Mouse (Mus musculus): ENCODE results near the gene Sap30. TPM values are rescaled to one million over a fixed set of nuclear protein-coding genes. Genes with fewer than 3 reads are reported as not detected.

The Sap30 gene
- polyA plus RNA-seq, 1 experiment from 2014 or later, result 24.7 TPM

GRCm38 (mm10) chr8:57486491-57487440 is 894 bp downstream of the Sap30 start:
- peak overlapping the region; percentile 96 for H3K27ac ChIP-seq (ENCODE audit: low read length)
- no peaks in the 10 kb centered on the region for H3K27me3 ChIP-seq (ENCODE audit: control insufficient read depth, insufficient read depth, low read length)
- no peaks in the 10 kb centered on the region for H3K9me3 ChIP-seq (replicated peaks; ENCODE audit: control insufficient read depth, low read length)
- peak; percentile 34 for ATAC-seq (ENCODE audit: insufficient read depth, low FRiP score)
- peak overlapping the region; percentile 89 for H3K4me3 ChIP-seq (replicated peaks; ENCODE audit: low read length)
- peaks cover 9% of the 10 kb centered on the region; the same call in 1 of the 2 replicates for H3K36me3 ChIP-seq (ENCODE audit: control insufficient read depth, insufficient read depth, low read length)
- H3K4me2 ChIP-seq (ENCODE audit: low read depth, low read length), result peak overlapping the region; percentile 94
- under 1% methylated on average over 54 of the region's 54 CpGs for WGBS
- peak overlapping the region; percentile 85 for H3K9ac ChIP-seq (ENCODE audit: low read length)
- peaks cover 12% of the 10 kb centered on the region for H3K4me1 ChIP-seq (ENCODE audit: control insufficient read depth, insufficient read depth, low read length)

- ATAC-seq (ENCODE audit: insufficient read depth, low FRiP score), result no peak
- Histone ChIP-seq H3K4me1 (ENCODE audit: control insufficient read depth, insufficient read depth, low read length) (peaks cover 3% of the 10 kb centered on the region), H3K4me2 (ENCODE audit: low read depth, low read length) (no peak overlapping the region), H3K4me3 (replicated peaks; ENCODE audit: low read length) (no peak overlapping the region), H3K9ac (ENCODE audit: low read length) (no peak overlapping the region), H3K36me3 (ENCODE audit: control insufficient read depth, insufficient read depth, low read length) (peaks cover 10% of the 10 kb centered on the region; the same call in 1 of the 2 replicates), H3K27ac (ENCODE audit: low read length) (no peak overlapping the region), H3K27me3 (ENCODE audit: control insufficient read depth, insufficient read depth, low read length) (no peaks in the 10 kb centered on the region), H3K9me3 (replicated peaks; ENCODE audit: control insufficient read depth, low read length) (no peaks in the 10 kb centered on the region)
- 74% methylated on average over 4 of the region's 4 CpGs for WGBS
These were observed 7.1 kb downstream of the Sap30 start for GRCm38 (mm10) chr8:57480606-57481005.

- no peak for ATAC-seq (ENCODE audit: insufficient read depth, low FRiP score)
- no peaks in the 10 kb centered on the region for H3K27me3 ChIP-seq (ENCODE audit: control insufficient read depth, insufficient read depth, low read length)
- H3K9ac ChIP-seq (ENCODE audit: low read length), result no peak overlapping the region
- no peaks in the 10 kb centered on the region for H3K9me3 ChIP-seq (replicated peaks; ENCODE audit: control insufficient read depth, low read length)
- H3K36me3 ChIP-seq (ENCODE audit: control insufficient read depth, insufficient read depth, low read length), result peaks cover 10% of the 10 kb centered on the region; the same call in 1 of the 2 replicates
- H3K4me3 ChIP-seq (replicated peaks; ENCODE audit: low read length), result no peak overlapping the region
- 89% methylated on average over 8 of the region's 8 CpGs for whole genome bisulfite sequencing
- H3K4me2 ChIP-seq (ENCODE audit: low read depth, low read length), result no peak overlapping the region
- no peaks in the 10 kb centered on the region for H3K4me1 ChIP-seq (ENCODE audit: control insufficient read depth, insufficient read depth, low read length)
- H3K27ac ChIP-seq (ENCODE audit: low read length), result no peak overlapping the region
These were observed 8.0 kb downstream of the Sap30 start for GRCm38 (mm10) chr8:57479700-57480099.

- Histone ChIP-seq H3K9ac (ENCODE audit: low read length) (no peak overlapping the region), H3K27ac (ENCODE audit: low read length) (no peak overlapping the region), H3K4me2 (ENCODE audit: low read depth, low read length) (no peak overlapping the region), H3K36me3 (ENCODE audit: control insufficient read depth, insufficient read depth, low read length) (peaks cover 10% of the 10 kb centered on the region; the same call in 1 of the 2 replicates), H3K4me1 (ENCODE audit: control insufficient read depth, insufficient read depth, low read length) (no peaks in the 10 kb centered on the region), H3K9me3 (replicated peaks; ENCODE audit: control insufficient read depth, low read length) (no peaks in the 10 kb centered on the region), H3K27me3 (ENCODE audit: control insufficient read depth, insufficient read depth, low read length) (no peaks in the 10 kb centered on the region), H3K4me3 (replicated peaks; ENCODE audit: low read length) (no peak overlapping the region)
- 56% methylated on average over 3 of the region's 3 CpGs for WGBS
- ATAC-seq (ENCODE audit: insufficient read depth, low FRiP score), result no peak
These were observed 9.3 kb downstream of the Sap30 start for GRCm38 (mm10) chr8:57478406-57478805.

- no peak overlapping the region for H3K27ac ChIP-seq (ENCODE audit: low read length)
- H3K9ac ChIP-seq (ENCODE audit: low read length), result no peak overlapping the region
- no peaks in the 10 kb centered on the region for H3K36me3 ChIP-seq (ENCODE audit: control insufficient read depth, insufficient read depth, low read length)
- 66% methylated on average over 6 of the region's 6 CpGs for WGBS
- H3K9me3 ChIP-seq (replicated peaks; ENCODE audit: control insufficient read depth, low read length), result no peaks in the 10 kb centered on the region
- no peak overlapping the region for H3K4me3 ChIP-seq (replicated peaks; ENCODE audit: low read length)
- H3K4me2 ChIP-seq (ENCODE audit: low read depth, low read length), result no peak overlapping the region
- no peaks in the 10 kb centered on the region for H3K27me3 ChIP-seq (ENCODE audit: control insufficient read depth, insufficient read depth, low read length)
- H3K4me1 ChIP-seq (ENCODE audit: control insufficient read depth, insufficient read depth, low read length), result no peaks in the 10 kb centered on the region
- ATAC-seq (ENCODE audit: insufficient read depth, low FRiP score), result no peak
These were observed 13.9 kb downstream of the Sap30 start for GRCm38 (mm10) chr8:57473751-57474150.

GRCm38 (mm10) chr8:57470863-57471262 is 16.8 kb downstream of the Sap30 start:
- H3K4me2 ChIP-seq (ENCODE audit: low read depth, low read length), result no peak overlapping the region
- 91% methylated on average over 5 of the region's 5 CpGs for WGBS

GRCm38 (mm10) chr8:57468624-57469023 is 19.0 kb downstream of the Sap30 start:
- Histone ChIP-seq H3K9ac (ENCODE audit: low read length) (no peak overlapping the region), H3K9me3 (replicated peaks; ENCODE audit: control insufficient read depth, low read length) (no peaks in the 10 kb centered on the region), H3K36me3 (ENCODE audit: control insufficient read depth, insufficient read depth, low read length) (no peaks in the 10 kb centered on the region), H3K27me3 (ENCODE audit: control insufficient read depth, insufficient read depth, low read length) (no peaks in the 10 kb centered on the region), H3K4me2 (ENCODE audit: low read depth, low read length) (no peak overlapping the region), H3K4me3 (replicated peaks; ENCODE audit: low read length) (no peak overlapping the region), H3K4me1 (ENCODE audit: control insufficient read depth, insufficient read depth, low read length) (no peaks in the 10 kb centered on the region), H3K27ac (ENCODE audit: low read length) (no peak overlapping the region)
- 23% methylated on average over 5 of the region's 5 CpGs for WGBS
- ATAC-seq (ENCODE audit: insufficient read depth, low FRiP score), result peak; percentile 87; the same call in 1 of the 2 replicates

More at GRCm38 (mm10) chr8:57470863-57471262, 16.8 kb downstream of the Sap30 start:
- ATAC-seq (ENCODE audit: insufficient read depth, low FRiP score), result no peak
- no peak overlapping the region for H3K4me3 ChIP-seq (replicated peaks; ENCODE audit: low read length)
- no peaks in the 10 kb centered on the region for H3K27me3 ChIP-seq (ENCODE audit: control insufficient read depth, insufficient read depth, low read length)
- H3K9me3 ChIP-seq (replicated peaks; ENCODE audit: control insufficient read depth, low read length), result no peaks in the 10 kb centered on the region
- H3K4me1 ChIP-seq (ENCODE audit: control insufficient read depth, insufficient read depth, low read length), result no peaks in the 10 kb centered on the region
- H3K9ac ChIP-seq (ENCODE audit: low read length), result no peak overlapping the region
- no peaks in the 10 kb centered on the region for H3K36me3 ChIP-seq (ENCODE audit: control insufficient read depth, insufficient read depth, low read length)
- no peak overlapping the region for H3K27ac ChIP-seq (ENCODE audit: low read length)

GRCm38 (mm10) chr8:57463757-57464156 is 23.9 kb downstream of the Sap30 start:
- no peak overlapping the region for H3K9ac ChIP-seq (ENCODE audit: low read length)
- H3K36me3 ChIP-seq (ENCODE audit: control insufficient read depth, insufficient read depth, low read length), result no peaks in the 10 kb centered on the region
- H3K27ac ChIP-seq (ENCODE audit: low read length), result no peak overlapping the region
- no peaks in the 10 kb centered on the region for H3K27me3 ChIP-seq (ENCODE audit: control insufficient read depth, insufficient read depth, low read length)
- no peak for ATAC-seq (ENCODE audit: insufficient read depth, low FRiP score)
- no peak overlapping the region for H3K4me3 ChIP-seq (replicated peaks; ENCODE audit: low read length)
- no peak overlapping the region for H3K4me2 ChIP-seq (ENCODE audit: low read depth, low read length)
- 75% methylated on average over 3 of the region's 3 CpGs for whole genome bisulfite sequencing
- H3K4me1 ChIP-seq (ENCODE audit: control insufficient read depth, insufficient read depth, low read length), result no peaks in the 10 kb centered on the region
- H3K9me3 ChIP-seq (replicated peaks; ENCODE audit: control insufficient read depth, low read length), result no peaks in the 10 kb centered on the region

- Histone ChIP-seq H3K36me3 (ENCODE audit: control insufficient read depth, insufficient read depth, low read length) (no peaks in the 10 kb centered on the region), H3K27me3 (ENCODE audit: control insufficient read depth, insufficient read depth, low read length) (no peaks in the 10 kb centered on the region), H3K4me3 (replicated peaks; ENCODE audit: low read length) (no peak overlapping the region), H3K4me2 (ENCODE audit: low read depth, low read length) (no peak overlapping the region), H3K4me1 (ENCODE audit: control insufficient read depth, insufficient read depth, low read length) (no peaks in the 10 kb centered on the region), H3K9me3 (replicated peaks; ENCODE audit: control insufficient read depth, low read length) (no peaks in the 10 kb centered on the region), H3K9ac (ENCODE audit: low read length) (no peak overlapping the region), H3K27ac (ENCODE audit: low read length) (no peak overlapping the region)
- ATAC-seq (ENCODE audit: insufficient read depth, low FRiP score), result no peak
- 43% methylated on average over 1 of the region's 1 CpGs for WGBS
These were observed 24.8 kb downstream of the Sap30 start for GRCm38 (mm10) chr8:57462839-57463238.

Data from stomach, embryonic 16.5 days (tissue).